Mouse (Mus musculus): ENCODE data around the gene Nlrc4.

- TF ChIP-seq CTCF (IDR thresholded peaks at IDR 0.05; ENCODE audit: low read depth): no peak
- no peak for TF ChIP-seq EP300 (IDR thresholded peaks at IDR 0.05; ENCODE audit: low read depth)
These were observed 28.9 kb downstream of the Nlrc4 start for GRCm38 (mm10) chr17:74430074-74430473.

All from liver, embryonic 14.5 days (tissue).